Mouse (Mus musculus): Measurements from ENCODE around the gene Sp100.
"Not testable (repeated sequence)": the region's sequence is repeated elsewhere in the genome, so short reads cannot be mapped to it uniquely, and the experiment has no call there.

The Sp100 gene

GRCm38 (mm10) chr1:85649881-85650280, at the start of gene Sp100:
Sp100 (plus strand) TSS chr1:85649988.
- DNase-seq (ENCODE audit: low read depth), result not testable (repeated sequence)

DNA sequence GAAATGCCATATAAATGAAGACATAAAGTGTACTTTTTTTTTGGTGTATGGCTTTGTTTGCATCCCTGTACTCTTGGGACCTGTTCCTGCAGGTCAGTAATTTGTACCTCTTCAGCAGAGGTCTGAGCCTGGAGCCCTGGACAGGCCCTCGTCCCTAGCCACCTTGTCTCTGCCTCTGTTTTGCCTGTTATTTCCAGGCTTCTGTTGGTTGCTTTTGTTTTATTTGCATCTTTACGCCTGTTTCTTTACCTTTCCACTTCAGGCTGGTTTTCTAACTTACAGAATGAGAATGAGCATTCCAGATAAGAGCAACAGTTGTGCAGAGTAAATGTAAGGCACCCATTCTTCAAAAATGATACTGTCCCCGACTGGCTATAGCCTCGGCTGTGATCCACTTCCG, 49.7 kb upstream of the Sp100 start, which contains the start of gene Sp140:
Gene Sp140 (plus strand): TSS at position 301 of the 400 bp plus-strand sequence.
- DNase-seq (ENCODE audit: low read depth), result not testable (repeated sequence)

DNA sequence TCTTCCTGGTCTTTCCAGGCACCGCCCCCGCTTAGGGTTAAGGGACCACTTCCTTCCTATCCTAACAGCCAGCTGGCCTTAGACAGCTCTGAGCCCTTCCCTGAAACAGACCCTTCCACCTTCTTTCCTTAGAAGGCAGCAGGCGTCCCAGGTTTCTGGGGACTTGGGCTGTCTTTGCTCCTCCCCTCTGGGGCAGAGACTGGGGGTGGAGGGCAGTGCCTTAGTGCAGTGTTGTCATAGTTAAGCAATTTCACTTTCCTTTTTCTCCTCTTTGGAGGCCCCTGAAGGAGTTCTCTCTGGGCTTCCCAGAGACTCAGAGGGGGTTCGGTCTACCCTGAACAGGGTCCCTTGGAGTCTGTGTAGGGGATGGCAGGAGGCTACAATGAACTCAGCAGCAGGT, 49.0 kb upstream of the Sp100 start:
- DNase-seq (ENCODE audit: low read depth), result not testable (repeated sequence)

DNA sequence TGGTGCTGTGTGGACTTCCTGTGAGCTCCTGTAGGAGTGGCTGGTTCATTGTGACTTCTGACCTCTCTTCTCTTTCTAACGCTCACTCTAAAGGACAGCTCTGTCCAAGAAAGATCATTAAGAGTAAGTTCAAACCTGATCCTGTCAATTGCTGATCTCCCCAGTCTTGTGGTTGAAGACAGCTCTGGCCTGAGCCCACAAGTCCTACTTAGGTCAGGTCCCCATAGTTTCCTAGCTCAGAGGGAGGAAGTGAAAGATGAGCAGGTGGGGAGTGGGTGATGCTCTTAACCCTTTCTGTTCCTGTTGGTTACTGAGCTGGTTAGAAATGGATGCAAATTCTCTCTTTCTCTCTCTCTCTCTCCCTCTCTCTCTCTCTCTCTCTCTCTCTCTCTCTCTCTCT, 45.4 kb upstream of the Sp100 start:
- not testable (repeated sequence) for DNase-seq (ENCODE audit: low read depth)

- DNase-seq (ENCODE audit: low read depth), result not testable (repeated sequence)
Measured at GRCm38 (mm10) chr1:85608361-85608760, 41.4 kb upstream of the Sp100 start.

- not testable (repeated sequence) for DNase-seq (ENCODE audit: low read depth)
Measured at GRCm38 (mm10) chr1:85610581-85610980, 39.2 kb upstream of the Sp100 start.

DNA sequence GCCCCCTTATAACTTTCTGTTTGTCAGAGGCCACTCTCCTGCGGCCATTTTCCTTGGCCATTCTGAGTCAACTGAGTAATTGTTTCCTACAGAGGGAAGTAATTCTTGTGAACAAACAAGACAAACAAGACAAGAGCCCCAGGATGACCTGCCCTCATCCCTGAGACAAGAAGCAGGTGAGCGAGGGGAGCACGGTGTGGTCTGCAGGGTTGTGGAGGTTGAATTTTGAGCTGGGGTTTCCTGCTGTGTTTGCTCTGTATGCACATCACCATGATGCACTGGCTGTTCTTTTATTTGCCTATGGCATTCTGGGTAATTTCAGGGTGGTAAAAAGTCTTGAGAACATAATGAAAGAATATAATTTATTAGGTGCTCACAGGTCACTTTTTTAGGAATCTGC, 34.7 kb upstream of the Sp100 start:
- DNase-seq (ENCODE audit: low read depth), result not testable (repeated sequence)

DNA sequence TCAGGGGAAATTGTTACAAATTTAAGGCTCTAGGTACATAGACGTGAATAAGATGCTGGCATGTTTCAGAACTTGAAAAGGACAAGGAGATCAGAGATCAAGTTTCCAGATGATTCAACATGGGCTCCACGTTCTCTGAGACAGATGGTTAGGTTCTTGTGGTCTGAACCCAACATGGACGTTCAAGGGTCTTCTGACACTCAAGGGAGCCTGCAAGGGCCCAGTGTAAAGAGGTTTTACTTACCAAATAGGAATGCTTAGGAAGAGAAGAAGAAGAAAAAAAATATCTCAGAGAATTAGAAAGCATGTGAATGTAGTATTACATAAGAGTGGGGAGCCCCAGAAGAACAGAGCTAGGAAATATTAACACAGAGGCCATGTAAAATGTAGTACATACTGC, 34.0 kb upstream of the Sp100 start:
- DNase-seq (ENCODE audit: low read depth), result not testable (repeated sequence)

DNA sequence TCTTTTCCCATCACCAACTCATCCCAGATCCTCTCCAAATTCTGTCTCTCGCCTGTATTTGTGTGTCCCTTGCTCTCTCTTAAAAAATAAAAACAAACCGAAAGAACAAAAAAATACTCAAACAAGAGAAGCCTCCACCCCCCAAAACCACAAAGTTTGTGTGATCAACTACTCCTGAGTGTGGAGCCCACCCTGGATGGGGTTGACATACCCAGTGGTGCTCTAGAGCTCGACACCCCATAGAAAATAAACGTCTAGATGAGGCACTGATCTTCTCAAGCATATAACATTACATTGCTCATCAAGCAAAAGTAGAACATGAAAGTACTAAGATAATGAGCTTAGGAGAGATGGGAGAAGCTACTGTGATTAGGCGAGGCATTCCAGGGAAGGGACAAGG, 32.6 kb upstream of the Sp100 start:
- not testable (repeated sequence) for DNase-seq (ENCODE audit: low read depth)

DNA sequence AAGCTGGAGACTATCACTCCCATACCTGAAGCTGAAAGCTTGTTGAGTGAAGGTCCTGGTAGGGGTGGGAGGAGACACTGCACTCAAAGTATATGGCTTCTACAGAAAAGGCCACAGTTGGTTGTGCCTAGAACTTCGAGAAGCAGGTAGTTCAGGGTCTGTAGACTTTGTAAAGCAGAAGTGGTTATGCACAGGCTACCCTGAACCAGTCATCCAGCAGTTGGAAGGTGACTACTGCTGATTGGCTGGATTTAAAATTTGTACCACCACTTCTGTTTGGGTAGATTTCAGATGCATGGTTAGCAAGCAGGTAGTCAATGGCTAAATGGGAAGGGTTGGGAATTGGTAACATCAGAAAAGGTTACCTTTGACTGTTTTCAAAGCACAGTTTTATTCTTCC, 31.1 kb upstream of the Sp100 start:
- not testable (repeated sequence) for DNase-seq (ENCODE audit: low read depth)

GRCm38 (mm10) chr1:85636936-85637335, 12.9 kb upstream of the Sp100 start:
- DNase-seq (ENCODE audit: low read depth), result not testable (repeated sequence)

GRCm38 (mm10) chr1:85638144-85638543, 11.6 kb upstream of the Sp100 start:
- DNase-seq (ENCODE audit: low read depth), result not testable (repeated sequence)

DNA sequence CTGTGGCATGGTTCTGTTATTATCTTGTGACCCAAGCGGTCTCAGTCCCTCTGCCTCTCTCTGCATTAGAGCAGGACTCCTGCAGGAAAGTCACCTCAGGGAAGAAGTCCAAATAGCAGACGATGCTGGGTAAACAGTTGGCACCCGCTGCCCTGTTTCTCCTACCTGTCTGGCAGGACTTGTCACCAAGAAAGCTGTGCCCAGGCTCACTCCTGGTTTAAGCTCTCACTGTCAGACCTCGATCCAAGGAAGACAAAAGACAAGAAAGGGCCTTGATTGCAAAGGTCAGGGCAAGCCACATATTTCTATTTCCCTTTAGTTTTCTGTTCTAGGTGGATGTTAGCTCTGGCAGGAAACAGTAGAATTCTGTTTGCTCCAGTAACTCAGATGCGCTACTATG, 736 bp downstream of the Sp100 start:
- DNase-seq (ENCODE audit: low read depth), result not testable (repeated sequence)

DNA sequence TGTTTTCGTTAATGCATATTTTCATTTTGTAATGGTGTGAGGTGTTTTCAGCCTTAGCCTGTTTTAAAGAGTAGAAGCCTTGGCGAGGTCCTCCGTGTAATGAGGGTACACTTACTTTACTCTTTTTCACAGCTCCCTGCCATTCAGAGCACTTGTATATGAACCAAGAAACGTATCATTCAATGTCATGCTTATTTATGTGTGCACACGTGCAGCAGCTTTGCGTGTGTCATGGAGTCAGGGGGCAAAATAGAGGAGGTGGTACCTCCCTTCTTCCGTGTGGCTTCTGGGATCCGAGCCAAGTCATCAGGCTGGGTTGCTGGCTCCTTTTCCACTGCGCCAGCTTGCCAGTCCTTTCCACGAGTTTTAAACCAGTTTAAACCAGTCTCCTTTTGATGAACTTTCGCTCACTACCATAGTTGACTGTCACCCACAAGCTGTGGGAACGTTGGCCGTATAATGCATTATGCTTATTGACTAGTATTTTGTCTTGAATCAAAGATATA, 2.0 kb downstream of the Sp100 start:
- DNase-seq (ENCODE audit: low read depth), result not testable (repeated sequence)

DNA sequence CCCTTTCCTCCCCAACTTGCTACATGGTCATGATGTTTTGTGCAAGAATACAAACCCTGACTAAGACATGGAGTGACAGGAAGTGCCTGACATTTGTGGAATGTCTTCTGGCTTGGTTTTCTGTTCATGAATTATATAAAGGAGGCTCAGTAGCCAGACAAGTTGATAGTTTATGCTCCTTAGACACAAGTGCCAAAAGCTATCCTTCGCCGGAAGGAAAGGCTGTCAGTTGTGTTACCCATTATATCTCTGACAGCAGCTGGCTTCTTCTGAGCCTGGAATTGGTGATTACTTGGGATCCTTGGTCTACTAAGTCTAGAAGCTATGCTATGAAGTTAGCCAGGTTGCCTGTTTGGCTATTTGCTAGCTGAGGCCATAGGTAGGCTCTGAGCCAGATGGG, 7.4 kb downstream of the Sp100 start:
- not testable (repeated sequence) for DNase-seq (ENCODE audit: low read depth)

GRCm38 (mm10) chr1:85664266-85664665, 14.5 kb downstream of the Sp100 start:
- DNase-seq (ENCODE audit: low read depth), result no peak

DNA sequence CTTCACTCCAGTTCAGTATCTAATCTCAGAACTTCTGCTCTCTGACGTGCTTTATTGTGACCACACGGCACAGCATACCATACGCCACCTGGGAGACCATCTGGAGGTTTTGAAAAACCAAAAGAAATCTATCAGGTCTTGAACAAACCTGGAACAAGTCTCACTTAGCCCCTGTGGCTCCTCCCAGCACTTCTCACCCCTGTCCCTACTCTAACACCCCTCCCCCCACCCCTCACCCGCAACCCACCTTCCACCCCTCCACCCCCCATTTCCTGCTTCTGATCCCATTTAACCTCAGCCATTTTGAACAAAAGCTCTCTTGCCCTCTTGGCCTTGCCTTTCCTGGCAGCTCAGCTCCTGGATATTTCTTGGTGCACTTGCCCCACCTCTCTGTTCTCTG, 30.4 kb downstream of the Sp100 start:
- DNase-seq (ENCODE audit: low read depth), result no peak

DNA sequence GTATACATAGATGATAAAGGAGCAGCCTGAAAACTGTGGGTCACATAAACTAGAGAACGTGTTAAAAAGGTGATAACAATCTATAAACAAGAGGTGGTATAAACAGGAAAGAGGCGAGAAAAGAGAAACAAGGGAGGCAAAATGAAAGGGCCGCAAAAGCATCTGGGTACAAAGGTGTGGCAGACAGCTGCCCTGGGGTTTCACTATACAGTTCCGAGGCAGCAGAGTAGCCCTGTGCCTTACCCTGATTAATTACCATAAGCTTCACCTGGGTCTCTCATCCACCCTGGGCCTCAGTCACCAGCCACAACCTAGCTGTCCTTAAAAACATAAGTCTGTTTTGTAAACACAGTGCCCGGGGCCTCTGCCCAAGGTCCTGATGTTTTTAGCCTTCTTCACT, 36.9 kb downstream of the Sp100 start:
- no peak for DNase-seq (ENCODE audit: low read depth)

- no peak for DNase-seq (ENCODE audit: low read depth)
Measured at GRCm38 (mm10) chr1:85687346-85687745, 37.6 kb downstream of the Sp100 start.

GRCm38 (mm10) chr1:85690544-85690943, 40.8 kb downstream of the Sp100 start:
- no peak for DNase-seq (ENCODE audit: low read depth)

GRCm38 (mm10) chr1:85692281-85692680, 42.5 kb downstream of the Sp100 start:
- DNase-seq (ENCODE audit: low read depth), result no peak

DNA sequence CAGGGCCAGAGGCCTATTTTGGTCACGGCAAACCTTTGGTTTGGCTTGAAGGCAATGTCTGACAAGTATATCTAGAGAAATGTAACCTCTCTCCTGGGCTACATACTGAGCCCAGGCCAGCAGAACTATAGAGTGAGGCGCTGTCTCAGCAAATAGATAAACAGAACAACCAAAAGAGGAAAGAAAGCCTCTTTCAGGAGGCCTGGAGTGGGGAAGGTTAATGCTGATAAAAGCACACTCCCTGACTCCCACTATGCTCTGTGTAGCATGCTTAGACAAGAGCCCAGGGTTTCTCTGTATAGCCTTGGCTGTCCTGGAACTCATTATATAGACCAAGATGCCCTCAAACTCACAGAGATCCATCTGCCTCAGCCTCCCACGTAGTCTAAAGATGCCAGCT, 43.5 kb downstream of the Sp100 start:
- no peak for DNase-seq (ENCODE audit: low read depth)

DNA sequence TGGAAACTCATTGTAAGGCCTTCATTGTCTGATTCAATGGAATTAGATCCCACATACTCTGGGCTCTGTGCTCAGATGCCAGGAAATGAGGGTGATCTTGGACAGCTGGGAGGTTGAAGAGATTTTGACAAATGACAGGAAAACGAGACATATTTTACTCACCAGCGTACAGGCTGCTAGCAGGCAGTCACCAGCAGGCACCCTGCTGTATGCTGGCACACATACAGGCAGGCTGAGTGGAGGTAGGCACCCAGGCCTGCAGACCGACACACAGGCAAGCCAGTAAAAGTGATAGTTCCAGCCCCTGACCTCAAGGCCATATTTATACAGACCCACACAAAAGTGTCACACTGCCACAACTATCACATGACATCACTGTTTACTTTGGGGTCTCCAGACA, 45.9 kb downstream of the Sp100 start:
- DNase-seq (ENCODE audit: low read depth), result no peak

- DNase-seq (ENCODE audit: low read depth), result no peak
Measured at GRCm38 (mm10) chr1:85697721-85698493, 48.1 kb downstream of the Sp100 start.

All from c-Kit-positive CD71-negative TER-119-negative erythroid progenitor cells, embryonic 14.5 days (primary cell).